Mouse (Mus musculus) heart, adult 2 months (tissue): Measurements from ENCODE around the gene Fosl1. TPM values are rescaled to one million over a fixed set of nuclear protein-coding genes. Genes with fewer than 3 reads are reported as not detected.

Experiments
- DNase-seq, 2 experiments: peaks; one replicate each; pipeline ENCODE4 v3.0.0; 2021
- H3K27ac ChIP-seq: fragments of 200-600 bp; 2 replicates; pipeline ENCODE4 v1.8.1; 2022
- H3K27me3 ChIP-seq: fragments of 200-500 bp; 2 replicates; pipeline ENCODE4 v1.6.1; 2012; ENCODE audit warnings: mild to moderate bottlenecking, low read length, inconsistent platforms, mixed read lengths; ENCODE audit not compliant: control insufficient read depth, insufficient read depth
- H3K36me3 ChIP-seq: fragments of 200-500 bp; 2 replicates; pipeline ENCODE4 v1.6.1; 2012; ENCODE audit warnings: low read length, inconsistent platforms; ENCODE audit not compliant: control insufficient read depth, insufficient read depth
- H3K4me1 ChIP-seq: fragments of 200-500 bp; 2 replicates; pipeline ENCODE4 v1.6.1; 2011; ENCODE audit warnings: low read length; ENCODE audit not compliant: control insufficient read depth, insufficient read depth
- H3K4me3 ChIP-seq: fragments of 200-600 bp; 2 replicates; pipeline ENCODE4 v1.8.1; 2022
- H3K79me2 ChIP-seq: fragments of 200-500 bp; replicated peaks from 2 replicates; pipeline ENCODE4 v1.6.1; 2012; ENCODE audit warnings: mild to moderate bottlenecking, inconsistent platforms, low read length, moderate library complexity, mixed read lengths; ENCODE audit not compliant: control insufficient read depth, insufficient read depth
- H3K9ac ChIP-seq: fragments of 200-500 bp; 2 replicates; pipeline ENCODE4 v1.6.1; 2012; ENCODE audit warnings: low read depth, mild to moderate bottlenecking, control low read depth, inconsistent platforms, low read length, mixed read lengths
- CTCF ChIP-seq: fragments of 200-600 bp; IDR thresholded peaks from 2 replicates; pipeline ENCODE4 v1.8.1; 2022; ENCODE audit warnings: antibody characterized with exemption, mild to moderate bottlenecking, moderate library complexity
- EP300 ChIP-seq: fragments of 200-500 bp; IDR thresholded peaks from 2 replicates; pipeline ENCODE4 v1.6.1; 2011; ENCODE audit warnings: low read depth, low read length, control low read depth; ENCODE audit not compliant: insufficient read depth
- POLR2A ChIP-seq: fragments of 200-500 bp; IDR thresholded peaks from 2 replicates; pipeline ENCODE4 v1.6.1; 2011; ENCODE audit warnings: mild to moderate bottlenecking, low read depth, low read length, control low read depth; ENCODE audit not compliant: insufficient read depth
- WGBS: fragments of 180-500 bp; shearing (Covaris S2); methylation state at CpG from one replicate; pipeline ENCODE4 v1.1.7; 2018; 5-methylcytosine and 5-hydroxymethylcytosine counted together
- intact Hi-C: fragments of 180-260 bp; cut with DNase I; formaldehyde crosslinking; loops from one replicate; pipeline ENCODE4 v1.15.1; 2025
- polyA plus RNA-seq: library from polyadenylated mRNA; depleted of rRNA; stranded (reverse); fragments of >200 nt; gene quantifications from 2 replicates; pipeline ENCODE4 v1.2.3, GENCODE M21; 2012
- total RNA-seq, 2 experiments: library from RNA; stranded (reverse); gene quantifications; 2 replicates each; pipeline ENCODE4 v1.2.3; 2021

The Fosl1 gene
- total and polyA plus RNA-seq, 3 experiments = not detected

DNA sequence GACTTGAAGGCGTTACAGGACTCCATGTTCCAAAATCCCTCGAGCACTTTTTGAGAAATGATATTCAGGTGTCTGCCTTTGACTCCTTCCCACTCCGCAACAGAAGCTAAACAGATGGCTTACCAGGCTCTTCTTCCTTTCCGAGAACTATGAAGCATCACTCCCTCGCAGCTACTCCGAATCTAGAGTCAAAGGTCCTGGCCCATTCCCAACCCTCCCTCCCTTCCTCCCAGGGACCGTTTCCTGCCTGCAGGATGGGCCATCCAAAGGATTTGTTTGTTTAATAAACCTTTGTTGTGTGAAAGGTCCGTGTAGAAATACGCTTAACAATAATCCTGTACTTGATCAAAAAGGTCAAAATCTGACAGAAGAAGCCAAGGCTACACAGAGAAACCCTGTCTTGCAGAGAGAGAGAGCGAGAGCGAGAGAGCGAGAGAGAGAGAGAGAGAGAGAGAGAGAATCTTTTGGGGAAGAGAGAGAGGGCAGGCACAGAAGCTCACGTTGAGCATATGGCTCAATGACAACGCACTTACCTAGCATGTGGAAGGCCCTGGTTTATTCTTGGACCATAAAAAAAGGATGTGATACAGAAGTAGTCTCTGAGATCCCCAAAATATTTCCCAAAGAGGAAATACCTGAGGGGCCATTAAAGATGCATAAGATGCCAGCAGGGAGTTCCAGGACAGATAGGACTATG is 10.5 kb downstream of the Fosl1 start, which contains the start of gene Ccdc85b:
Ccdc85b (minus strand) TSS at position 149 of the 697 bp plus-strand sequence.
- peaks cover 12% of the 10 kb centered on the region for H3K36me3 ChIP-seq
- peak within 1 kb of the TSS; percentile 97 for H3K9ac ChIP-seq
- intact Hi-C loops = no loop called here
- TF ChIP-seq POLR2A (no peak), EP300 (no peak), CTCF (no peak)
- H3K4me1 ChIP-seq = peaks cover 7% of the 10 kb centered on the region
- H3K4me3 ChIP-seq = peak within 1 kb of the TSS; percentile 64
- no peaks in the 10 kb centered on the region for H3K27me3 ChIP-seq
- H3K27ac ChIP-seq = peak within 1 kb of the TSS; percentile 99
- H3K79me2 ChIP-seq = peaks cover 6% of the 10 kb centered on the region
- WGBS = 13% methylated on average over 14 of the region's 14 CpGs
- DNase-seq = no peak

DNA sequence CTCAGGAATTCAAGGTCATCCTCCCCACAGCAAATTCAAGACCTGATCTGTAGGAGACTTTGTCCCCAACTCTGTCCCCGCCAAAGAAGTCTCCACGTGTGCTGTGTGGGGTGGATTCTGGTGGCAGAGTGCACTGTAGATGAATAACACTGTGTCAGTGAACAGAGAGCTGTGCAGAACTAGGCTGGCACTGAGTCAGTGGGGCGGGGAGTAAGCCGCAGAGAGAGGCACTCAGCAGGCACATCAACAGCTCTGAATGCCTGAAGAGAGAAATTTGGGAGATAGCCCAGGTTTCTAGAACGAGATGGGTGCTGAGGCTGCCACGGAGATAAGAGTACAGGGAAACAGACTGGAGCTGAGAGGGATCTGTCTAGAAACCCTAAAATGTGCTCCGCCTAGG is 11.7 kb downstream of the Fosl1 start:
- peak in 1 of 2 experiments; percentile 48 for DNase-seq
- peaks cover 9% of the 10 kb centered on the region for H3K4me1 ChIP-seq
- no peak overlapping the region for H3K9ac ChIP-seq
- WGBS = 54% methylated on average over 7 of the region's 7 CpGs
- H3K4me3 ChIP-seq = no peak overlapping the region
- H3K79me2 ChIP-seq = peaks cover 6% of the 10 kb centered on the region
- H3K27ac ChIP-seq = no peak overlapping the region; the same call in 1 of the 2 replicates
- H3K36me3 ChIP-seq = peaks cover 8% of the 10 kb centered on the region
- intact Hi-C loops = no loop called here
- no peak for TF ChIP-seq CTCF
- 0 out of 2 replicates have a peak, but pooled peaks have one; percentile 34 for TF ChIP-seq EP300
- TF ChIP-seq POLR2A = no peak
- H3K27me3 ChIP-seq = no peaks in the 10 kb centered on the region

DNA sequence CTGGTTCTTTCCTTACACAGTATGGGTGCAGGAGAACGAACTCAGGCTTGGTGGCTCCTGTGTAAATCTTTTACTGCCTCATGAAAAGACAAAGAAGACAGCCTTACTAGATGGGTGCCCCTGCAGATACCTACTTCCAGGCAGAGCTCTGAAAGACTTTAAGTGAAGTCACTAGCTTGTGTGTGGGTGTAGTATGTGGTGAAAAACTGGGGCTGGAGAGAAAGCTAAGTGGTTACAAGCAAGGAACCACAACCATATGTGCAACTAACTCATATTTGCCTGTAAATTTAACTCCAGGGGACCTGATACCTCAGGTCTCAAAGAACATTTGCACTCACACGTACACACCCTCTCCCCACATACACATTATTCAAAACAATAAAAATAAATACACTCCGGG is 12.5 kb downstream of the Fosl1 start:
- WGBS = 24% methylated on average over 3 of the region's 3 CpGs
- DNase-seq = no peak
- H3K4me3 ChIP-seq = peak overlapping the region; percentile 96
- no peaks in the 10 kb centered on the region for H3K27me3 ChIP-seq
- intact Hi-C loops = loop anchor here (2.0 kb wide), 1 partner anchor 27 kb away; no protein-coding TSS in a partner anchor
- H3K4me1 ChIP-seq = peaks cover 10% of the 10 kb centered on the region
- no peak for TF ChIP-seq CTCF
- TF ChIP-seq POLR2A = no peak
- TF ChIP-seq EP300 = no peak
- peak overlapping the region; percentile 64; the same call in 1 of the 2 replicates for H3K9ac ChIP-seq
- peaks cover 6% of the 10 kb centered on the region for H3K79me2 ChIP-seq
- H3K36me3 ChIP-seq = peaks cover 7% of the 10 kb centered on the region
- H3K27ac ChIP-seq = peak overlapping the region; percentile 87

GRCm38 (mm10) chr19:5460465-5460911 is 13.1 kb downstream of the Fosl1 start, which contains the start of gene Fibp:
Fibp (plus strand) TSS chr19:5460615.
- H3K4me1 ChIP-seq = peaks cover 9% of the 10 kb centered on the region
- H3K27me3 ChIP-seq = no peaks in the 10 kb centered on the region
- intact Hi-C loops = loop anchor here (2.0 kb wide), 1 partner anchor 26 kb away; no protein-coding TSS in a partner anchor
- peak; percentile 91 to 93 for DNase-seq
- TF ChIP-seq EP300 (0 out of 2 replicates have a peak, but pooled peaks have one; percentile 51), POLR2A (peak; percentile 87), CTCF (no peak)
- H3K4me3 ChIP-seq = peak within 1 kb of the TSS; percentile 96
- H3K79me2 ChIP-seq = peaks cover 5% of the 10 kb centered on the region
- under 1% methylated on average over 32 of the region's 32 CpGs for WGBS
- H3K27ac ChIP-seq = peak within 1 kb of the TSS; percentile 87
- H3K9ac ChIP-seq = peak within 1 kb of the TSS; percentile 94
- peaks cover 4% of the 10 kb centered on the region; the same call in 1 of the 2 replicates for H3K36me3 ChIP-seq

DNA sequence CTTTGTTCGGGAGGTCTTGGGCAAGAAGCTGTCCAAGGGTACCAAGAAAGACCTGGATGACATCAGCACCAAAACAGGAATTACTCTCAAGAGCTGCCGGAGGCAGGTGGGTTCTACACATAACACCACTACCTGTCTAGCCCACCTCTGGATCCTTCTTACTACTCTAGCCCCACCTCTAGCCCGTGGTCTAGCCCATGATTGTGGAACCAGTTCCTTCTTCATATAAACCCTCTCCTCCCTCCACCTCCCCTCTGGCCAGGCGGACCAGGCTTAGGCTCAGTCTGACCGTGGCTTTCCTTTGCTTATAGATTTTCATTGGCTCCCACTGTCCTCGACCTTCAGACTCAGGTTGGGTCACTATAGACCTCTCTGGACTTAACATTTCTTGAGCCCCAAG is 14.1 kb downstream of the Fosl1 start:
- Histone ChIP-seq H3K36me3 (no peaks in the 10 kb centered on the region), H3K4me1 (peaks cover 8% of the 10 kb centered on the region), H3K9ac (no peak overlapping the region), H3K79me2 (peaks cover 3% of the 10 kb centered on the region), H3K4me3 (no peak overlapping the region), H3K27me3 (no peaks in the 10 kb centered on the region), H3K27ac (no peak overlapping the region; the same call in 1 of the 2 replicates)
- intact Hi-C loops = loop anchor here (2.0 kb wide), 1 partner anchor 25 kb away; no protein-coding TSS in a partner anchor
- 80% methylated on average over 6 of the region's 6 CpGs for WGBS
- no peak for DNase-seq
- TF ChIP-seq EP300 = no peak
- no peak for TF ChIP-seq POLR2A
- TF ChIP-seq CTCF = no peak

DNA sequence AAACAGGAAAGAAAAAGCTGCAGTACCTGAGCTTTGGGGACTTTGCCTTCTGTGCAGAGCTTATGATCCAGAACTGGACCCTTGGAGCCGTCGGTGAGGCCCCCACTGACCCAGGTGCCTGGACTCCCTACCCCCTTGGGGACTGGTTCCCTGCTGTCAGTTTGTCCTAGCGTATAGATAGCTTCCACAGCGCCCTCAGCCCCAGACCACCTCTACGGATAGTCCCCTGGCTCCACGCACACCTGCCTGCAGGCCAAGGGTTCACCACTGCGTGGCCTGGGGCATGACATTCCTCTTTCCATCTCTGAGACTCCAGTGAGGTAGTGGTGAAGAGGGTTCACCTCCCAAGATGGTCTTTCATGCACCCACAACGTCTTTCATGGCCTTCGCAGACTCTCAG is 15.9 kb downstream of the Fosl1 start:
- Histone ChIP-seq H3K27ac (no peak overlapping the region), H3K4me1 (peaks cover 6% of the 10 kb centered on the region), H3K36me3 (no peaks in the 10 kb centered on the region), H3K27me3 (no peaks in the 10 kb centered on the region), H3K4me3 (no peak overlapping the region), H3K79me2 (no peaks in the 10 kb centered on the region; the same call in 1 of the 2 replicates), H3K9ac (no peak overlapping the region)
- no peak for DNase-seq
- 85% methylated on average over 9 of the region's 9 CpGs for WGBS
- intact Hi-C loops = no loop called here
- TF ChIP-seq CTCF = no peak
- TF ChIP-seq EP300 = no peak
- TF ChIP-seq POLR2A = no peak
